Mouse (Mus musculus): ENCODE results near the gene Tnni2. TPM values are rescaled to one million over a fixed set of nuclear protein-coding genes. Genes with fewer than 3 reads are reported as not detected.

The Tnni2 gene
- polyA plus RNA-seq, 1 experiment = 51.8 TPM

DNA sequence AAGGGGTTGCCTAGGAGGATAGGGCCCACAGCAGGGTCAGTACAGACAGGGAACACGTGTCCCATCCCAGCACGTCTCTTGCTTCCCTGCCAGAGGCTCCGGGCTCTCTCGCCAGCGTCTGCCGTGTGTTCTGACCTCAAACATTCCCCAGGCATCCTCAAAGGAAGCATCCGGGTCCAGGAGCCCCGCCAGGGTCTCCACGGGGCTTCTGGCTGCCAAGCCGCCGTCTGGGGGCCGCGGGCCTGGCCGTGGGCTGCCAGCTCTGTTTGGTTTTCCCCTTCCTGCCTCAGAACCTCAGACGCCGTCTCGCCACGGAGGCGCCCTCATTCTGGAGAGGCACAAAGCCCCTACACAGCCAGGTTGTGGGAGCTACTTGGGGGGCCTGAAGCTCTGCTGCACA is 8.0 kb upstream of the Tnni2 start:
- no peak overlapping the region for H3K27ac ChIP-seq (ENCODE audit: control insufficient read depth, insufficient read depth, low read depth, low read length, poor library complexity)
- TF ChIP-seq POLR2A (IDR thresholded peaks at IDR 0.05; ENCODE audit: borderline replicate concordance, control insufficient read depth, low read depth, low read length) (no peak), CTCF (IDR thresholded peaks at IDR 0.05; ENCODE audit: control insufficient read depth, insufficient read depth, low read length) (no peak)
- H3K4me3 ChIP-seq (replicated peaks; ENCODE audit: control insufficient read depth, low read depth, low read length) = no peak overlapping the region
- 8% methylated on average over 19 of the region's 19 CpGs for WGBS
- H3K4me1 ChIP-seq (ENCODE audit: control insufficient read depth, insufficient read depth, low read length) = no peaks in the 10 kb centered on the region

DNA sequence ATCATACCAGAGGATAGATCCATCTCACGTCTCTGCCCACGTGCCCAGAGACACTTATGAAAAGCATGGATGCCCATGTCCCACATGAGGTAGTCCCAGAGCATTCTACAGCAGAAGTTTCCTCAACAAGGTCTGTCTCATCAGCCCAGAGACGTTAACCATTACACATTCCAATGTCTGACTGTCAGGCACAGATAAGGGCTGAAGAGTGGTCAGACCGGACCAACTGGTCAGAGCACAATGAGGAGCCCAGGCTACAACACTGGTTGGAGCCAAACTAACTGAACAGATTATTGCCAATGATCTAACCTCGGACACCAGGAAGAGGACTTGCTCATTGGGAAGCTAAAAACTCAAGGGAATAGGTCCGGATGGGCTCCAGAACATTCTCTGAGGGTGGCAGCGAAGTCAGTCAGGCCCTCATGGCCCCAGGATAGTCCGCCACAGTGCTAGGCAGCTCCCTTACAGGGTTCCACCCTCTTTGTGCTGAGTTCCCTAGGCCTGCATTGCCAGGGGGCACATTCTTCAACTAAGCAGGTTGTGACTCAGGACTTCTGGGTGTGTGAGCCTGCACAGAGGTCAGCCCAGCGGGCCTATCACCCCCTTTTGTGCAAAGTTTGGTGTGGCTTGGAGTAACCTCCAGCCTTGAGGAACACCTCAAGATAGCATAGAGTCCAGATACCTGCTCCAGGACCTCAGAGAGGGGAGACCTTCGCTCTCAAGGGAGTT is 7.3 kb upstream of the Tnni2 start, which contains the start of gene Syt8:
TSS of gene Syt8 (plus strand) at position 714 of the 729 bp plus-strand sequence.
- no peak for TF ChIP-seq POLR2A (IDR thresholded peaks at IDR 0.05; ENCODE audit: borderline replicate concordance, control insufficient read depth, low read depth, low read length)
- TF ChIP-seq CTCF (IDR thresholded peaks at IDR 0.05; ENCODE audit: control insufficient read depth, insufficient read depth, low read length) = no peak
- H3K27ac ChIP-seq (ENCODE audit: control insufficient read depth, insufficient read depth, low read depth, low read length, poor library complexity) = no peak within 1 kb of the TSS
- 76% methylated on average over 10 of the region's 10 CpGs for WGBS

DNA sequence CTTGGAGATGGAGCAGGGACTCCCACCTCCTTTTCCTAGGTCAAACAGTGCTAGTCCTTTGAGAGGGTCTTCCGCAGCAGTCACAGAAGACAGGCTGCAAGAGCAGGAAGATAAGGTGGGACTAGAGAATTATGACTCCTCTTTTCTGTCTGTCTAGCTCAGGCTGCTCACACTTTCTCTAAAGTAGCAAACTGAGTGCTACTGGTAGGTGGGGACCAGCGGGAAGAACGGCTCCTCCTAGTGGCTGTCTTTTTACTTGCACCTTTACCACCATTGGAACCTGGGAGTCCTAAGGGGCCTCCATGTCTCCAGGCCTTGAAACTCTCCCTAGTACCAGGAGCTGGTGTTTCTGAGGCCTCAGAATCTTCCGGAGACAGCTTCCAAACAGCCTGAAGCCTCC is 6.1 kb upstream of the Tnni2 start:
- Histone ChIP-seq H3K27ac (ENCODE audit: control insufficient read depth, insufficient read depth, low read depth, low read length, poor library complexity) (no peak overlapping the region), H3K4me3 (replicated peaks; ENCODE audit: control insufficient read depth, low read depth, low read length) (no peak overlapping the region), H3K4me1 (ENCODE audit: control insufficient read depth, insufficient read depth, low read length) (no peaks in the 10 kb centered on the region)
- WGBS = 20% methylated on average over 4 of the region's 4 CpGs
- TF ChIP-seq POLR2A (IDR thresholded peaks at IDR 0.05; ENCODE audit: borderline replicate concordance, control insufficient read depth, low read depth, low read length) (no peak), CTCF (IDR thresholded peaks at IDR 0.05; ENCODE audit: control insufficient read depth, insufficient read depth, low read length) (peak; percentile 88)

More for the DNA sequence above, 7.3 kb upstream of the Tnni2 start, which contains the start of gene Syt8:
- H3K4me1 ChIP-seq (ENCODE audit: control insufficient read depth, insufficient read depth, low read length) = no peaks in the 10 kb centered on the region
- no peak within 1 kb of the TSS for H3K4me3 ChIP-seq (replicated peaks; ENCODE audit: control insufficient read depth, low read depth, low read length)

DNA sequence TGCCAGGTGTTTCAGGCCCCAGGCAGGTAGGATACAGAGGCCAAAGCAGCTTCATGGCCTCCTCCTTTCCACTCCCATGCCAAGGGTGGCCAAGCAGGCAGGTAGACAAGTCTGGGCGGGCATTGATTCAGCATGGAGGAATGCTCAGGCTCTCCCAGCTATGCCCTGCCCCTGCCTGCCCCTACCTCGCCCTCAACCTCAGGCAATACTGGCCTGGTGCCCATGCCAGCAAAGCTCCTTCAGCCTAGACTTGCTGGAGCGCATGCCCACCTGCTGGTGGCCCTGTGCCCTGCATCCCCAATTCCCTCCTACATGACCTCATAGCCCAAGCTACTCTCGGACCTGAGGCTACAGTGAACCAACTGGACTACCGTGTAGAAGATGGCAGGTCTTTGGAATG is 4.3 kb upstream of the Tnni2 start:
- H3K4me1 ChIP-seq (ENCODE audit: control insufficient read depth, insufficient read depth, low read length) = peaks cover 3% of the 10 kb centered on the region; the same call in 1 of the 2 replicates
- TF ChIP-seq POLR2A (IDR thresholded peaks at IDR 0.05; ENCODE audit: borderline replicate concordance, control insufficient read depth, low read depth, low read length) = no peak
- TF ChIP-seq CTCF (IDR thresholded peaks at IDR 0.05; ENCODE audit: control insufficient read depth, insufficient read depth, low read length) = peak; percentile 48; the same call in 1 of the 2 replicates
- WGBS = 64% methylated on average over 5 of the region's 5 CpGs
- no peak overlapping the region for H3K27ac ChIP-seq (ENCODE audit: control insufficient read depth, insufficient read depth, low read depth, low read length, poor library complexity)
- no peak overlapping the region for H3K4me3 ChIP-seq (replicated peaks; ENCODE audit: control insufficient read depth, low read depth, low read length)

DNA sequence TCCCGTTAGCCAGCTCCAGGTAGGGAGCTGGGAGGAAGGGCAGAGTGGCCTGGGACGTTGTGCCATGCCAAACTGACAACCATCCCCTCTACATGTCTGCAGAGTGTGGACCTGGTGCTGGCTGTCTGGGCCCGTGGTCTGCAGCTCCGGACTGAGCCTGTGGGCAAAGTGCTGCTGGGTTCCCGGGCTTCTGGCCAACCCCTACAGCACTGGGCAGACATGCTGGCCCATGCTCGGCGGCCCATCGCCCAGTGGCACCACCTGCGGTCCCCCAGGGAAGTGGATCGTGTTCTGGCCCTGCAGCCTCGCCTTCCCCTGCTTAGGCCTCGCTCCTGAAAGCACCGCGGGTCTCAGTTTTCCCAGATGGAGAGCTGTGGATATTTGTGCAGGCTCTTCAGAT is 1.6 kb upstream of the Tnni2 start:
- no peak for TF ChIP-seq POLR2A (IDR thresholded peaks at IDR 0.05; ENCODE audit: borderline replicate concordance, control insufficient read depth, low read depth, low read length)
- no peak for TF ChIP-seq CTCF (IDR thresholded peaks at IDR 0.05; ENCODE audit: control insufficient read depth, insufficient read depth, low read length)
- WGBS = 80% methylated on average over 14 of the region's 14 CpGs
- H3K27ac ChIP-seq (ENCODE audit: control insufficient read depth, insufficient read depth, low read depth, low read length, poor library complexity) = no peak overlapping the region

DNA sequence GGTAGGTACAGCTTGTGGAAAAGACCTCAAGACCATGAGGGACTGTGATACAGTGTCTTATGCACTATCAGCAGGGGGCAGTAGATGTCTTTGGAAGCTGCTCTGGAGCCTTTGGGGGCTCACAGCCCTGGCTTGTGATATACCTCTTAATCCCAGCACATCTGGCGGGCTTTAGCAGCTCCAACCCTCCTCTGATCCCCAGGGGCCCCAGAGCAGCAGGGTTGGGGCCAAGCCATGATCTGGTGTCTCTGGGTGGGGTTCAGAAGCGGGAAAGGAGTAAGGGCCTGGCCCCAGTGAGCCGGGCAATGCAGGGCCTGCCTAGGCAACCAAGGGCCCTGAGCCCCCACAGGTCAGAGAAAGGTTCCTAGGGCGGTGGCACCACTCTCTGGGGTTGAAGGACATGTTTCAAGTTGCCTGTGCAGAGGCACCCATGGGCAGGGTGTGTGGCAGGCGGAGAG is 922 bp upstream of the Tnni2 start:
- Histone ChIP-seq H3K4me1 (ENCODE audit: control insufficient read depth, insufficient read depth, low read length) (peaks cover 8% of the 10 kb centered on the region), H3K4me3 (replicated peaks; ENCODE audit: control insufficient read depth, low read depth, low read length) (no peak overlapping the region), H3K27ac (ENCODE audit: control insufficient read depth, insufficient read depth, low read depth, low read length, poor library complexity) (peak overlapping the region; percentile 4; the same call in 1 of the 2 replicates)
- WGBS = 62% methylated on average over 5 of the region's 5 CpGs
- no peak for TF ChIP-seq POLR2A (IDR thresholded peaks at IDR 0.05; ENCODE audit: borderline replicate concordance, control insufficient read depth, low read depth, low read length)
- TF ChIP-seq CTCF (IDR thresholded peaks at IDR 0.05; ENCODE audit: control insufficient read depth, insufficient read depth, low read length) = peak; percentile 71

More for the DNA sequence above, 1.6 kb upstream of the Tnni2 start:
- Histone ChIP-seq H3K4me1 (ENCODE audit: control insufficient read depth, insufficient read depth, low read length) (peaks cover 8% of the 10 kb centered on the region), H3K4me3 (replicated peaks; ENCODE audit: control insufficient read depth, low read depth, low read length) (no peak overlapping the region)

DNA sequence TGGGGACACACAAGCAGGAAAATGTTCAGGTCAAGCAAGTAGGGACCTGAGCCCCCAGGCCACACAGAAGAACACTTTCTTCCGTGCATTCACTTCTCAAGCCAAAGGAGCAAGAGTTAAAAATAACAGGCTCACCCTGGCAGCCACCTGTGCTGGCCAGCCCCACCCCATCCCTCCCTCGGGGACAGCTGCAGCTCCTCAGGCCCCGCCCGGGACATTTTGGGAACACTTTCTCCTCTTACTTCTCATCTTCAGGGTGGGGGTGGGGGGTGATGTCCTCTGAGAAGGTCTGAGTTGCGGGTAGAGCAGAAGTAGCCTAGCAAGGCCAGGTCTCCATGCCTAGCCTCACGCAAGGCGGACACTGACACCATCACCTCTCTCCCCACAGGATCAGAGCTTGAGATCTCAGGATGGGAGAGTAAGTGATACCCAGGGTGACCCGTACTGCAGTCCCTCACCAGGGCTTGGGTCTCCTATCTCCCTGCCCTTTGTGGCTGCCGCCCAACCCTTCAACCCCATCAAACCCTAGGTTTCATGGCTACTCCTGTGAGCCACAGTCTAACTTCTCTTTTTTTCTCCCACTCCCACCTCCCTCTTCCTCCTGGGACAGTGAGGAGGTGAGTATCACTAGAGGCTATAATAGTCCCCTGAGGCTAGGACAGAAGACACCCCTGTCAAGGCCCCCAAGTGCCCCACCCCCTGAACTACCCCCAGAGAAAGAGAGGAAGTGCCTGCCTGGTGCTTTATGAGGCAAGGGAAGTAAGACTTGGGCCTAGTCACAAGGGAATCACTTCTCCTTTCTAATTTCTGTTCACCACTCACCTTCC is 686 bp downstream of the Tnni2 start:
- TF ChIP-seq POLR2A (IDR thresholded peaks at IDR 0.05; ENCODE audit: borderline replicate concordance, control insufficient read depth, low read depth, low read length) = no peak
- WGBS = 31% methylated on average over 9 of the region's 9 CpGs
- H3K4me3 ChIP-seq (replicated peaks; ENCODE audit: control insufficient read depth, low read depth, low read length) = no peak overlapping the region
- H3K27ac ChIP-seq (ENCODE audit: control insufficient read depth, insufficient read depth, low read depth, low read length, poor library complexity) = peak overlapping the region; percentile 92
- peaks cover 8% of the 10 kb centered on the region for H3K4me1 ChIP-seq (ENCODE audit: control insufficient read depth, insufficient read depth, low read length)

DNA sequence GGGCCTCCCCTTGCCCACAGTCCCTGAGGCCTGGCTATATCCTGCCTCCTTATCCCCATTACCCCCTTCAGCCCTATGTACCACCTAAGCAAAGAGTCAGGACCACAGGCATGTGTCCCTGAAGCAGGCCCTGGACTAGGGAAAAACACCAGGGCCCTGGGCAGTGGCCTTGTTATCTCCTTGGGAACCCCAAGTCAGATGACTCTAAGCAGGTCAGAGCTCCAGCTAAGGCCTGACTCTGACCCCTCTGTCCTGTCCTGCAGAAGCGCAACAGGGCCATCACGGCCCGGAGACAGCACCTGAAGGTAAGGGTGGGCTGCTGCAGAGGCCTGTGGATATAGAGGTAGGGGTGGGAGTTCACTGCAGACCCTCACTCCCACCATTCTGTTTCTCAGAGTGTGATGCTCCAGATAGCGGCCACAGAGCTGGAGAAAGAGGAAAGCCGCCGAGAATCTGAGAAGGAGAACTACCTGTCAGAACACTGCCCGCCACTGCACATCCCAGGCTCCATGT is 1.4 kb downstream of the Tnni2 start:
- no peak for TF ChIP-seq CTCF (IDR thresholded peaks at IDR 0.05; ENCODE audit: control insufficient read depth, insufficient read depth, low read length)
- no peak for TF ChIP-seq POLR2A (IDR thresholded peaks at IDR 0.05; ENCODE audit: borderline replicate concordance, control insufficient read depth, low read depth, low read length)
- WGBS = 56% methylated on average over 7 of the region's 7 CpGs
- Histone ChIP-seq H3K4me3 (replicated peaks; ENCODE audit: control insufficient read depth, low read depth, low read length) (no peak overlapping the region), H3K27ac (ENCODE audit: control insufficient read depth, insufficient read depth, low read depth, low read length, poor library complexity) (peak overlapping the region; percentile 92), H3K4me1 (ENCODE audit: control insufficient read depth, insufficient read depth, low read length) (peaks cover 8% of the 10 kb centered on the region)
